Mouse (Mus musculus): ENCODE measurements around the gene Ptpn13. TPM values are rescaled to one million over a fixed set of nuclear protein-coding genes. Genes with fewer than 3 reads are reported as not detected.

The Ptpn13 gene
- total RNA-seq, 2 experiments from 2014 or later, result 0.30 to 0.58 TPM

DNA sequence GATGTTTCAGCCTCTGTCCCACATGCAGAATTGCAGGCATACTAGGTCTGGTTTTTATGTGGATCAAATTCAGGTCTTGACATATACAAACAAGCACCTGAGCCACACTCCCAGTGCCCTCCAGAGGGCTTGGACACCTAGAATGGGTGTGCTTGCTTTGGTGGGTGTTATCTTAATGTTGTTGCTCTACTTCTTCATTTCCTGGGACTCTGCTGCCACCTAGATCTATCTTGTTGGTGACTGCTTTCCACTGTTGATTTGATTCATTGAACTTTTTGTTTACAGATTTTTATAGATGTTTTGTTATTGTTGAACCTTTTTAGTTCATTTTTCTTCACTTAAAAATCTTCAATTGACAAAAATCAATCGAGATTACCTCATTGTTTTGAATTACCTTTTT is 31.8 kb downstream of the Ptpn13 start:
- peak; percentile 51 for ATAC-seq (replicated peaks; ENCODE audit: poor library complexity)

DNA sequence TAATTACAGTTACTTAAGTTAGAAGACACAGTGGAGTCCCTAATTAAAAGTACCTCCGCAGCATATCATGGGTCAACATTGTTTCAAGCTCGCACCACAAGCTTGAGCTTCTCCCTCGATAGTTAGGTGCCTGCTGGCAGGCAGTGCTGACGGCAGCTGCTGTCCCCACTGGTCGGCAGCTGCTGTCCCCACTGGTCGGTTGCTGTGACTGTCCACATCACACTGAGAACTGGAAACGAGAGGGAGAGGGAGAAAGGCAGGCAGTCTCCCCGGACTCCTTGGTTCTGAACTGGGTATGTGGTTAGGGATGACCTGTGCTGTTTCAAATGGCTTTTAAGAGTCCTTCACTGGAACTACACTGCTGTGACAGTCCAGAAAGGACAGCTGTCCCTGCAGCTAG is 33.4 kb downstream of the Ptpn13 start:
- ATAC-seq (replicated peaks; ENCODE audit: poor library complexity), result no peak

DNA sequence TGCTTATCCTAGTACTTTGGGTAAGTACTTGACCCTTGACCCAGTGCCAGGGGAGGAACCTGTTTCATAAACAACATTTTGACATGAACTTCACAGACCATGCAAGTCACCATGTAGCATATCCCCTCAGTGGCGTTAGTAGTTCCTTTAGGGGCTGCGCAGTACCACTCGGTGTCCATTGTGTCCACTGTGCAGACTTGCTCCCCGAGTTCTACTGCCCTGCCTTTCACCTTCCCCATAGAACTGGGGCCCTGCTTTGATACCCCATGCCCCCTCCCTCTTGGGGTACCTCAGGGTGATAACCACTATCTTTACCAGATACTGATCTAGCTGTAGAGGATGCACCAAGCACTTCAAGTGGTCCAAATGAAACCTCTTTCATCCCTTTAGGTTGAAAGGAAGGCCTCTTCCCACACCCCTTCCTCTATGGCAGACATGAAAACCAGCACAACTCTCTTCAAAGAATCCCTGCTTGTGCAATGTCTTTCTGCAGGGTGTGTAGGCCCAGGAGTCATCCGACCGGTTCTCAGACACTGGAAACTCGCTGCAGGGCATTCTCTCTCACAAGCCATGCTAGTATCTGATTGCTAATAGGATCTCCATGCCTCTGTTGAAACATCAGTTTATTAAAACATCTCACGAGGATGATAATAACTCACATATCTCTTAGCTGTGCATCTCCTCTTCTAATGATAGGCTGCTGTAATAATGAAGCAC is 34.1 kb downstream of the Ptpn13 start:
- no peak for ATAC-seq (replicated peaks; ENCODE audit: poor library complexity)

DNA sequence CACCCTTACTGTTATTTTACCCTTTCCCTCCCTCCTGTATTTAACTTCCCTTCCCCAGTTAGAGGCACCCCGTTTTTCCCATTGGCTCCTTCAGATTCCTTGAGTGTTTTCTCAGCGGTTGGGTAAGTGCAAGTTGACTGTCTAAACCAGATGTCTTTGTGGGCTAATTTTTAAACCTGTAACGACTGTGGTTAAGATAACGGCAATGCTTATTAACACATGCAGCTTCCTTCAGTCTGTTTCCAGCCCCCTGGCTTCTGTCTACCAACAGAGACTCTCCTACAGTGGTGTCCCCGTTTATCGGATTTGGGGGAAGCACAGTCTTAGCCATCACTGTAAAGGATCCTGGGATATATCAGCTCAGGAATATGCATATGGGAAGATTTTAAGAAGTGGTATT is 35.9 kb downstream of the Ptpn13 start:
- ATAC-seq (replicated peaks; ENCODE audit: poor library complexity), result peak; percentile 67

DNA sequence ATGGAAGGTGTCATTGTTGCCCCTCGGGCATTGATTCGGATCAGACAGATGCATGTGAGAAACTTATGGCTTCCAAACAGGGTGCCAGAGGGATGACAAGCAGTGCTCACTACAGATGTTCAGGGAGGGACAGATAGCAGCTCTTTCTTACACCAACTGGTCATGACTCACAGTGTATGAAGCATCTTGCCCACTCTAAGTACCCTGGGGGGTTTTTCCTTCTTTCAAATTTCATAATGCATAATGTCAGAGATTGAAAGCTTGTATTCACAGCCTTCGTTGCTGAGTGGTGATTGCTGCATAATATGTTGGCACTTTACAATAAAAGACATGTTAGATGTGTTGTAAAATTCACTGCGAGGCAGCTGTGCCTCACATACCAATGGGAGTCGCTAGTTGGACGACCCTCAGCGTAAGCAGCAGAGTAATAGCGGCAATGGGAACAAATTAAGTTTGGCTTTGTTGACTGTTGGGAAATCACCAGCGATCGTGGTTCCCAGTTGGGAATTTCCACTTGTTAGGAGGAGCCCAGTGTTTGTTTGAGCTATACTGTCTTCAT is 38.7 kb downstream of the Ptpn13 start:
- no peak for ATAC-seq (replicated peaks; ENCODE audit: poor library complexity)

DNA sequence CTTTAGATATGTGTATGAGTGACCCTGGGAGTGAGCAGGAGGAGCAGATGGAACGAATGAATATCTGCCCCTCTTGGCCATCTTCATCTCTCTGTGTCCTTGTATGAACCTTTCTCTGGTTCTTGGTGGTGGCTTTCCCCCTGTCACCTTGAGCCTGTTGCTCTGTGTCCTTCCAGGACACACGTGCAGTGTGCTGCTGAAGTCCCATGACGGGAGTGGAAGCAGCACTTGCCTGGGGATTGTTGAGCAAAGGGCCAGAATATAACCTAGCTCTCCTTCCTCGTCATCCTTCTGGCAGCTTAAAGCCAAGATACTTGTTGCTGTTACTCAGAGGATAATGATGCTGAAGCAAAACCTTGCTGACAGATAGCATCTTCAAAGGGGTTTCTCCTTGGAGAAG is 39.3 kb downstream of the Ptpn13 start:
- no peak for ATAC-seq (replicated peaks; ENCODE audit: poor library complexity)

DNA sequence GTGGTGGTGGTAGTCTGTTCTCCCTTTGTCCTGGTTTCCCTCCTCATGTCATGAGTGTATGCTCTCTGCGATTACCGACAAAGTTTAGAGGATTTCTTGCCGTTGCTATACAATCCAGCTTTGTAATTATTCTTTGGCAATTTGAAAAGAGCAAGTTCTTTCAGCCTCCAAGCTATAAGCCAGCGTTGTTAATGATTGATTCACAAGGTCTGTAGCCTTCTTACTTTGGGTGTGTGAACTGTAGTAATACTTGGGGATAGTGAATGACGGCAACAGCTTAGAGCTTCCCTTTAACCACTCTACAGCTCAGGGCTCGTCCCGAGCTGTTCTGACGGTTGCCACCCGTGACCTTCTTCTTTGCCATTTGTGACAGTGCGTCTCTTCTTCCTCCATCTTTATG is 39.8 kb downstream of the Ptpn13 start:
- no peak for ATAC-seq (replicated peaks; ENCODE audit: poor library complexity)

DNA sequence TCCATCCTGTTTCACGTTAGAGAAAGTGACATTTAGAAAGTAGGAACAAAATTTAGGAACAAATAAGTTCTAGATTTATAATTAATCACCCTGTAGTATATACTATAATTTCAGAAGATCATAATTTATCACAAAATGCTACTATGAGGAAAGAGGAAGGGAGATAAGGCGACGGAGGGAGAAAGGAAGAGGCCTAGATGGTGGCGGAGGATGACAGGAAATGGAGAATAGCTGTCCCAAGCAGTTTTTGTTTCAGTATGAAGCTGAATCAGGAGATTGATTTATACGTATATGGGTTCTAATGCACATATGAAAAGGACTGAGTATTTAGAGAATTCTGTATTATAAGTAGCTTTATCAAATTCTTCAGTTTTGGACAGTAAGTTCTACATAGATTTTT is 47.7 kb downstream of the Ptpn13 start:
- ATAC-seq (replicated peaks; ENCODE audit: poor library complexity), result peak; percentile 67

DNA sequence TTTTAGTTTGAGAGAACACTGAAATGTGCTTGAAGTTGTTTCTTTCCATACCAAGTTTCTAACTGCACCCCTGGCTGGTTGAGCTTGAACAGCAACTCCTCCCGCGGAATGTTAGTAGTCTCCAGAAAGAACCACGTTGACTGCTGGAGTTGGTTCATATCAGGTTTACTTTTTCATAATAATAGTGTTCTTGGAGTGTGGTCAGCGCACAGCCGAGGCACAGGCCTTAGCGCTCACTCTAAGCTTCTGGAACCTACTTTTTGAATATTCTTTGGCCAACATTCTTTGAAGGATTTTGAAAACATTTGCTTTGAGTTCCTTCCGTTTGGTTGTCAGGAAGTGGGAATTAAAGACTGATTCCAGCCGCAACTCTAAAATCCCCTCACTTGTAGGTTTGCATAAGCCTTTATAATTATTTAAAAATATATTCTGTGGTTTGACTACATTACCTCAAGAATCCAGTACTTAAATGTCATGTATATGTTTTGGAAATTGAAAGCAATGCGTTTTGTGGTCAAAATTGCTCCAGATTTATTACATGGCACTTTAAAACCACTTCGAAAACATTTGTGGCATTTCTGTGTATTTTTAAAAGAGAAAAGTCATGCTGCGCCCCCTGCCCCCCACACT is 48.6 kb downstream of the Ptpn13 start:
- no peak for ATAC-seq (replicated peaks; ENCODE audit: poor library complexity)

DNA sequence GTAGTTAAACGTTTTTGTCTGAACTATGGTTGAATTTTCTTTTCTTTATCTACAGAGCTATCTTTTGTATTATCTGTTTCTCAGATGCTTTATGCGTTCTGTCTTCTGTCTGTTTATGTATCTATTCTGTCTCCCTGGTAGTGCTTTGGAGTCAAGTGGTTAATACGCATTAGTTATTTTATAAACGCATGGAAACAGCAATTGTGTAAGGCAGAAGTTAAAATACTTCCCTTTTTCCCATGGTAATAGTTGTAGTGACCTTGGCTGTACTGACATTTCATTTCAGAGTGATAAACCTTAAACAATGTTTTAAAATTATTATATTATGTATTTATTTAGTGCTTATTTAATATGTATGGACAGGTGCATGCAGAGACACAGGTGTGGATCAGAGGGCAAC is 49.3 kb downstream of the Ptpn13 start:
- peak; percentile 58 for ATAC-seq (replicated peaks; ENCODE audit: poor library complexity)

DNA sequence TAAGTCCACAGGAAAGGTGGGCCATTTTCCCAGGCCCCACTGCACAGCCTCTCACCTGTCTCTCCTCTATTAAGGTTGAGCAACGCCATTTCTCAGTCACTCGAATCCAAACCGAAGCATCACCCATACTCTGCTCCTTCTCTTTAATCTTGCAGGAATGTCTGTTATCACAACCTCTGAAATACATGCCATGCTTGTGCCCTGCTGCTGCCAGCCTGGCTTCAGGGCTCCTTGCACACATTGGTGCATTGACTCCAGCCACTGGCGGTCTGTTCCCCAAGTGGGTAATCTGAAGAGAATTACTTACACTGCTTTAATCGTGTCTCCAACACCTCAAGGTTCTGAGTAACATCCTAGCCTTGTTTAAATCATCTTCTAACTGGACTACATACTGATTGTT is 50.5 kb downstream of the Ptpn13 start:
- ATAC-seq (replicated peaks; ENCODE audit: poor library complexity), result no peak

DNA sequence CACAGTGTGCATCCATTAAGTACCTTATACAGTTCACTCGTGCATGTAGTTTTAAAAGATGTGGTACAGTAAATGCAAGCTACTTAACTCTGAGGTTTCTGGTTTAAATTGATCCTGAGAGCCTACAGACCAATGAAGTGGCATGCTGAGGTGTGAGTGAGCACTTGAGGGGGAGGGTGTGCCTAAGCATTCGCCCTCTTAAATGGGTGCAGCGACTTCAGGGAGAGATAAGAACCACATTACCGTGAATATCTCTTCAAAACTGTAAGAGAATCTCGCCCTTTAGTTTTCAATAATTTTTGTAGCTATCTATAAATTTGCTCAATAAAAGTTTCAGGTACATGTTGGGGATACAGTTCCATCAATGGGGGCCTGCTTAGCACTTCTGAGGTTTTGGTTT is 54.5 kb downstream of the Ptpn13 start:
- ATAC-seq (replicated peaks; ENCODE audit: poor library complexity), result no peak

DNA sequence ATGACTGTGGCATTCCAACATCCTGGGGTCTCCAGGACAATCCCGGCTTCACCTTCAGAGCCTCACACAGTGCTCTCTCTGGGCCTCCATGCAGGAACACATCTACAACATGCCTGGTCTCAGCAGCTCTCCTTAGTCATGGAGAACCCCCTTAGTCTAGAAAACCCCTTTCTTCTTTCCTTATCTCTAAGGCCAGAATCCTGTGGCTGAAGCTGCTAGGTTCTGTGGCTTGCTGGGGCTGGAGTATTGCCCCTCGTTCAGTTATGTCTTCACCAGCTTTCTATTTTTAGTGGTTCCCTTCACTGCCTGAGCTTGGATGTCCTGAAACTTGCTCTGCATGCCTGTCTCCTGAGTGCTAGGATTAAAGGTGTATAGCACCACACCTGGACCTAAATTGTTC is 56.2 kb downstream of the Ptpn13 start:
- peak; percentile 93 for ATAC-seq (replicated peaks; ENCODE audit: poor library complexity)

DNA sequence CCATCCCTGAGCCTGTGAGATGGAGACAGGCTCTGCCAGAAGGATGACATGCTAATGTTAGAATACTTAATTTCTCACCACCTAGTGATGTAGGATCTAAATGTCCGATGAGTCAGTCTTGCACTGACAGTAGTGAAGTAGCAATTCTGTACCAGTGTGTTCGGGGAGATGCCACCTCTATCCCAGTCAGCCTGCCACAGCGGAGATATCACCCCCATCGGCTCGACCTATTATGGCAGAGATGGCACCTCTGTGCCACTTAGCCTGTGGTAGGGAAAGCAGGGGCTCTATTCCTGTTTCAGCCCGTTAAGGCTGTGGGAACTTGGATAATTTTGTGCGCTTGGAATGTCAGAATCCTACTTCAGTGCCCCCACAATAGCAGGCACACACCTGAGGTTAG is 62.0 kb downstream of the Ptpn13 start:
- no peak for ATAC-seq (replicated peaks; ENCODE audit: poor library complexity)

DNA sequence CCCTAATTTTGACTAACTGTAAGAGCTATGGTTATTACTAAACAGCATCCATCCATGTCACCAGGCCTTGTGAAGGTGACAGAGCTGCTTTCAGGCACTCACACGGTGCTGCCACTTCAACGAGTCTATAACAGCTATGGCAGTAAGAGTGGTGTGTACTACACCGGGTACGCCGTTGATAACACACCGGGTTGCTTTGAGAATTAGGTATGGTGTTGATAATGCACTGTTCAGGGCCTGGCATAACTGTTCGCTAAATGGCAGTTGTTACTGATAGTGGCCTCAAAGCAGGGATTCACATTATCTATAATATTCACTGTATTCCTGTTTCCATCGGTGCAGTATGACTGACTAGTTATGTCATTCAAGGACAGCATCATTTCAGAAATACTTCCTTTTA is 66.0 kb downstream of the Ptpn13 start:
- ATAC-seq (replicated peaks; ENCODE audit: poor library complexity), result peak; percentile 89

DNA sequence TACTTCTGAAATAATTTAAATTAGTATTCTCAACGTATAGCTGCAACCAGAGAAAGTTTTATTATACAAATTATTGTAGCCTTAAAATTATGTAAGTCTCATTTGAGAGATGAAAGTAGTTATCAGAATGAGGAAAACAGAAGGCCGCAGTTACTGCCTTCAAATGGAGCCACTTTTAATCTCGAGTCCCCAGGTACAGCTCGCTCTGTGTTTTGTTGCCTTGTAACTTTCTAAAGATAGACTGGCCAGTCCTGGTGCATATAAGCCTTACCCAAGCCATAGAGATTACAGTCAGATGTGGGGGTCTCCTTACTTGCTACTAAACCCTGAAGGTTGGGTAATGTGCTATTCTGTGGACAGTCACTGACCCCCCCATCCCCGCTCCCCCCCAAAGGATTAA is 66.8 kb downstream of the Ptpn13 start:
- ATAC-seq (replicated peaks; ENCODE audit: poor library complexity), result peak; percentile 54

DNA sequence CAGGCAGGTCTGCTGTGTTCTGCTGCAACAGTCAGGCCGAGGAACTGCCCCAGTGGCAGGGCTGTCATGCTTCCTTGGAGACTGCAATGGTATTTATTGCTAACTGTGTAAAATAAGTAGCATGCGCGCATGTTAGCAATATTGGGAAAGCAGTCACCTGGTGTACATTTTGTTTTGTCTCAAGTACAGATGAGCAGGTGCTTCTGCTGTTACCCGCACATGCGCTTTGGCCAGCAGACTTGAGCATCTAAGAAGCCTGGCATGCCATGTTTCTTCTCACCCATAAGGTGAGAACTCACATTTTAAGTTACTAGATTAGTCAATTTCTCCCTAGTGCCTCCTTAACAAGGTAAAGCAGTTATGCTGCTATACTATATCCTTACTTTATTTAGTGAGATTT is 72.1 kb downstream of the Ptpn13 start:
- ATAC-seq (replicated peaks; ENCODE audit: poor library complexity), result no peak

DNA sequence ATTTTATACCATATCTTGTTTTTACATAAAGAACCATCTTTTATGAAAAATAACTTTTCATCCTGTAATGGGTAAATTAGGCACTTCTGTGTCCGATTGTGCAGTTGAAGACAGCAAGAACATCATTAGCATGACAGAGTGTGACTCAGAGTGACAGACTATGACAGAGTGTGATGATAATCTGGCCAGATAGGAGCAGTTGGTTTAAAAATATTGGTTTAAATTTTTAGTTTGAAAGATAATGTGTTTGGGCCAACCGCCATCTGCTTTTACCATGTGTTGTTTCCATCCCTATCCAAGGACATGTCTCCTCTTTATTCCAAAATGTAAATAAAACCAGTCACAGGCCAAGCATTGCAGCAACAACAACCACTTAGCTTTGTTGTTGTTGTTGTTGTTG is 72.5 kb downstream of the Ptpn13 start:
- ATAC-seq (replicated peaks; ENCODE audit: poor library complexity), result no peak

DNA sequence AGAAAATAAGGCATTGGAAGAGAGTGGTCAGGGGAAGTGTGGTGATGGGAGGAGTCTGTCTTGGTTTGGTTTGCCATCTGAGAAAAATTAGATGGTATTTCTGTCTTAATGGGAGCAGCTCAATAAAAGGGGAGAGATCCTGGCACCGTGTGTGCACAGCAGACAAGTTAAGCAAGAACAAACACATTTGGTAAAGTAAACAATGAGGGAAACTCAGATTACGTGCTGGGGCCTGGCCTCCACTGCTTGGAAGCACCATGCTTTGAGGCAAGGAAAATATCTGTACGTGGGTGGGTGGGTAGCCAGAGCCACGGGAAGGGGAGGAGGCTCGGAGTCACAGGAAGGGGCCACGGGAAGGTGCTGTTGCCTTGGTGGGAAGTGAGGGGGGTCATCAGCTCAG is 74.3 kb downstream of the Ptpn13 start:
- ATAC-seq (replicated peaks; ENCODE audit: poor library complexity), result no peak

DNA sequence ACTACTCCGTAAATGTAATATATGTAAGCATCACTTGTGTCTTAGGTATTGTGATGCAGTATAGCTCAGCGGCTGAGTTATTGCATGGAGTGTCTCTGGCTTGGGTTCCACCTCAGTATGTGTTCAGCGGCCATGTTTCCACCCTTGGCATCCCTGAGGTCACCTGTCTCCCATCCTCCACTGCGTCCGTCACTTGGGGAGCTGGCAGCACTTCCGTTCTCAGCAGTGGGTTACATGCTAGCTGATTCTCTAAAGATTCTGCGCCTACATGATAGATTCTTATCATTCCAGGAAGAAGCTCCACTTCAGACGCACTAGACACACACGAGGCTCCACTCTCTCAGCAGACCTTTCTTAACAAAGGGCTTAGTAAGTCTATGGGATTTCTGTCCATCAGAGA is 76.1 kb downstream of the Ptpn13 start:
- no peak for ATAC-seq (replicated peaks; ENCODE audit: poor library complexity)

DNA sequence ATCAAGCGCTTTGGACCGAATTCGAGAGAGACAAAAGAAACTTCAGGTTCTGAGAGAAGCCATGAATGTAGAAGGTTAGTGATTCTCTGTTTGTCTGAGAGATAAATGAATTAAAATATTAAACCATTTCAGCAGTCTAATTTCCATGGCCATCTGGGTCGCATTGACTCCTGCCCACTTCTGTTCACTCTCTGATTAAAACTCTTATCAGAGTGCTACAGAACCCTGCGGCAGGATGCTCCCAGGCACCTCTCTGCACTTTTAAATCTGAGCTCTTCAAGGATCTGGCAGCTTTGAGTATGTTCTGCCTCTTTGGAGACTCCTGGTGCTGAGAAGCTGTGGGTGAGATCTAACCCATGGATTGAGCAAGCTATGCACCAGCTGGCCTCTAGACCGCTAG is 76.8 kb downstream of the Ptpn13 start:
- ATAC-seq (replicated peaks; ENCODE audit: poor library complexity), result peak; percentile 95

DNA sequence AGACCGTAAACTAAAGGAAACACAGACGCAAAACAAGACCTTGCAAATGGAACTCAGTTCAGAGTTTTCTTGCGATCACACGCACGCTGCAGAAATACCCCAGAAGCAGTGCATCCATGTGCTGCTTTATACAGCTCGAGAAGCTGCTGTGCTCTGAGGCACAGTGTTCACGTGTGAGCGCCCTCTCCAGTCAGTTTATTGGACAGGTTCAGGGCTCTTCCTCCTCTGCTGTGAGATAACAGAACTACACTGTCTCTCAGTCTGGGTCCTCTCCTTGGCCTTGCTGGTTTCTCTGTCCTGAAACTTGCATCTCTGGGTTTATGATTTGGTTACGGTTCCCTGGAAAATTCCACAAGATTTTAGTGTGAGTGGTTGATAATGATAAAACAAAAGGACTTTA is 88.2 kb downstream of the Ptpn13 start:
- ATAC-seq (replicated peaks; ENCODE audit: poor library complexity), result peak; percentile 94

DNA sequence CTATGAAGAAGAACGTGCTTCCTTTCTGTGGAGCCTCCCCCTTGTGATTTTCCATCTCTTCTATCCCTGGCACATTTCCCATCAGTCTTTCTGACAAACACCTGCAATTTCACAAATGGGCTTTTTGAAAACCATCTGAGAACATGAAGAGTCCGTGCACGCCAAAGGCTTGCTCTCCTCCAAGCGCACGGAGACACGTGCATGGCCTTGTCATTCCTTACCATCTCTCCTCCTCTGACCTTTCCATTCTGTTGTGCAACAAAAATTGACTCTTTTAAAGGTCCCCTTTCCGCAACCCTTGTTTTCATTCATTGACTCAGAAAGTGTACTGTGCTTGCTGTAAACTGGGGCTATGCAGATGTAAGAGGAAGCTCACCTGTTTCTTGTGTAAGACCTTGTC is 89.4 kb downstream of the Ptpn13 start:
- ATAC-seq (replicated peaks; ENCODE audit: poor library complexity), result no peak

All from megakaryocyte progenitor cell, adult 5-6 weeks (primary cell).